Comparison of ENCODE assay signal across 24 mouse cellular contexts in genomic region chr15:11956129-11956528, GRCm38 (mm10). TPM values are rescaled to one million over a fixed set of nuclear protein-coding genes. Genes with fewer than 3 reads are reported as not detected.
"Had no signal": no experiment of that assay in that cellular context is flagged by ENCODE, and none has a peak within 500 bp of the region (broad histone marks: within the 10 kb centered on the region; RNA-seq: fewer than 3 reads in every experiment).

No protein-coding gene starts in this region.

- DNase-seq: gastrocnemius, postnatal 14 days; heart, adult 2 months; heart, postnatal 14 days; heart, postnatal 4 days; kidney, adult 18-20 months; kidney, adult 8-10 months; kidney, postnatal 10 days; kidney, postnatal 25 days; kidney, postnatal 4 days; liver; liver, embryonic 13.5 days had no signal

- H3K4me1 ChIP-seq: heart, embryonic 15.5 days; hindbrain, embryonic 10.5 days; hindbrain, embryonic 12.5 days; intestine, embryonic 15.5 days; limb, embryonic 10.5 days; limb, embryonic 12.5 days; liver, embryonic 13.5 days; liver, embryonic 15.5 days had no signal

- H3K27ac ChIP-seq: heart, adult 2 months; heart, embryonic 13.5 days; heart, embryonic 15.5 days; hindbrain, embryonic 10.5 days; hindbrain, embryonic 12.5 days; hindbrain, embryonic 14.5 days; intestine, embryonic 15.5 days; layer of hippocampus, adult 2 months; left cerebral cortex, adult 2 months; limb, embryonic 10.5 days; limb, embryonic 12.5 days; liver, embryonic 13.5 days; liver, embryonic 15.5 days had no signal

- H3K4me3 ChIP-seq: heart, adult 2 months; heart, embryonic 13.5 days; heart, embryonic 15.5 days; hindbrain, embryonic 10.5 days; hindbrain, embryonic 12.5 days; intestine, embryonic 15.5 days; layer of hippocampus, adult 2 months; left cerebral cortex, adult 2 months; limb, embryonic 10.5 days; limb, embryonic 12.5 days; liver, embryonic 13.5 days; liver, embryonic 15.5 days had no signal

- H3K36me3 ChIP-seq: heart, embryonic 13.5 days; heart, embryonic 15.5 days; hindbrain, embryonic 10.5 days; hindbrain, embryonic 12.5 days; intestine, embryonic 15.5 days; limb, embryonic 10.5 days; limb, embryonic 12.5 days; liver, embryonic 13.5 days; liver, embryonic 15.5 days had no signal

- H3K27me3 ChIP-seq: heart, embryonic 13.5 days; heart, embryonic 15.5 days; hindbrain, embryonic 12.5 days; intestine, embryonic 15.5 days; limb, embryonic 12.5 days; liver, embryonic 13.5 days; liver, embryonic 15.5 days had no signal

RNA-seq across cellular contexts. Expression of gene Npr3, which starts 49.0 kb away (rescaled TPM):
- total RNA-seq: granulocyte monocyte progenitor cell, adult 5-6 weeks had no signal
- polyA plus RNA-seq: inflammation-experienced regulatory T-cells, adult 6 months had no signal
